Mouse (Mus musculus) stomach, postnatal 0 days (tissue): ENCODE data around the gene Cpne5.

Experiments
- CTCF ChIP-seq: IDR thresholded peaks from 2 replicates; pipeline ENCODE4 v1.5.1; 2016; ENCODE audit warnings: antibody characterized with exemption, low read depth, mild to moderate bottlenecking, moderate library complexity
- EP300 ChIP-seq: optimal IDR thresholded peaks from 2 replicates; pipeline ENCODE3; 2016; ENCODE audit warnings: antibody characterized with exemption

DNA sequence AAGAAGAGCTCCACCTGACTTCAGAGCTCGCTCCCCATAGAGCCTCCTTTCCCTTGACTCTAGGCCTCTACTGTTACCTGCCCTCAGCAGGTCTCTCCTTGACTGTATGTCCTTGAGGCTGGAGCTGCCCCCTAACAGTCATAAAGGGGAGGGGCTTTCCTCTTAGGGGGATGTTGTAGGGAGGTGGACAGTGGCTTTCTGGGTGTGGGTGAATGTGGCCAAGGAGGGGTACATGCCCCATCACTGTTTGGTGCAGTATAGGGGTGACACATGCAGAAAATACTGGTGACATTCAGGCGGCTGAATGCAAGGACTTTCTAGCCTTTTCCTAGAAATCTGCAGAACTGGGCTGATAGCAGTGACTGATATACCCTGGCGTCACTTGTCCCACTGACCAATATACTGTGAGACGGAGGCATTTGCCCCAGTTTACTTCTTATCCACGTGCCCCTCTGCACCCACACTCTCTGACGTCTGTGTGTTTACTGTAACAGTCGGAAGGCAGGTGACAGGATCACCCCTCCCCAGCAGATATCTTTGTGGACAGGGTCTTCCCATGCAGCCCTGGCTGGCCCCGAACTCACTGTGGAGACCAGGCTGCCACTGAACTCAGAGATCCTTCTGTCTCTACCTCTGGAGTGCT is 120.8 kb downstream of the Cpne5 start:
- TF ChIP-seq CTCF (no peak), EP300 (no peak)
